Mouse (Mus musculus) liver, embryonic 14.5 days (tissue): ENCODE measurements at regions not wholly inside any gene's neighbourhood (a gene's known extent, or its start where the extent isn't known, plus 50 kb on each side); places are given as distances from the start of the nearest gene placed in this dataset.

Source experiments
- CTCF ChIP-seq: IDR thresholded peaks from 2 replicates; pipeline ENCODE4 v1.5.1; 2016; ENCODE audit warnings: antibody characterized with exemption, low read depth, control low read depth
- EP300 ChIP-seq: IDR thresholded peaks from 2 replicates; pipeline ENCODE4 v1.6.1; 2016; ENCODE audit warnings: antibody characterized with exemption, low read depth

DNA sequence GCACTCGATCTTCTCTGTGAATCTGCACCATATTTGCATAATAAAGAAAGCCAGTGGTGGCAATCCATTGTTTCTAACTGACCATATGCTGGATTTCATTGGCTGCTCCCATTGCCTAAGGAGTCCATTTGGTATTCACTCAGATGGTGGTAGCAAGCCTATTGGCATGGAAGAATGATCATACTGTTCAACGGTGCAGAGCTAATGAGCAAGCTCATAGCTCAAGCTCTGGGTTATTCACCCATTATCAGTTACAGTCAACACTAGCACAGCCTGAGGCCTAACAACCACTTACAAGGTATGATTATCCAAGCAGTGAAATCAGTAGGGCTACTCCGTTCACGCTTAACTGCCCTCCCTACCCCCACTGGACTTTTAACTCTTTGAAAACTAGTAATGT is 162.9 kb upstream of the Ptbp2 start:
- no peak for TF ChIP-seq CTCF
- no peak for TF ChIP-seq EP300
